Mouse (Mus musculus) kidney, adult 8-10 months (tissue): ENCODE measurements around the gene Pnldc1.

Source experiments
- DNase-seq, 2 experiments: peaks; one replicate each; pipeline ENCODE4 v3.0.0; 2022

The Pnldc1 gene

DNA sequence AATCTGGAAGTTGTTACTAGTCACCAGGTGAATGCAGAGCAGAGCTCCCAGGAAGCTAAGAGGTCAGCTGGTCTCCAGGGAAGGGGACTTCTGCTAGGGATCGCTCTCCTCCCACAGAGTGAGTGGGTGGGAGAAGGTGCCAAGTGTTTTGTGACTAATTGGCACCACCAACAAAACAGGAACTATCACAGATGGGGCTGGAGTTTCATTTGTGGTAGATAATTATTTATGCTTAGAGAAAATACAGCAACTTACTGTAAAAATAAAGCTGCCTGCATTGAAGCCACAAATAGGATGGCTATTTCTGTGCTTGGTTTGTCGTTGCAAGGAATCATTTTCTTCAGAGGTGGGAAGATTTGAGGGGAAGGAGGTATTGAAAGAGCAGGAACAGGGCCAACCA is 56.2 kb downstream of the Pnldc1 start:
- no peak for DNase-seq

DNA sequence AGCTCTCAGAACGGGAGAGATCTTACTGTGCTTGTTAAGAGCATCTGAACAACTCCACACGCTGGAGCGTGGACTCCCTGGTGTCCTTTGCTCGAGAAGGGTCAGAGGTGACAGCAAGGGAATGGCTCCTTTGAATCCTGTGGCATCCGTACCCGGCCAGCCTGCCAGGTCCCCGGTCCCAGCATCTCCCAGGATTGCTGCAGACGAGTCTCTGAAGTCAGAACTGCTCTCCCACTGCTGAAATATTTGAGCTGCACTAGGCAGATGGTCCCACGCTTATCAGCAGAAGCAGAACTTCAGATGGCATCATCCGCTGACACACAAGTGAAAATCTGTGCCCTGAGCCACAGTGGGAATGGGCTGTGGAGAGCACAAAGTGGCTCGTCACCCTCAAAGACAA is 58.3 kb downstream of the Pnldc1 start:
- DNase-seq, result no peak

DNA sequence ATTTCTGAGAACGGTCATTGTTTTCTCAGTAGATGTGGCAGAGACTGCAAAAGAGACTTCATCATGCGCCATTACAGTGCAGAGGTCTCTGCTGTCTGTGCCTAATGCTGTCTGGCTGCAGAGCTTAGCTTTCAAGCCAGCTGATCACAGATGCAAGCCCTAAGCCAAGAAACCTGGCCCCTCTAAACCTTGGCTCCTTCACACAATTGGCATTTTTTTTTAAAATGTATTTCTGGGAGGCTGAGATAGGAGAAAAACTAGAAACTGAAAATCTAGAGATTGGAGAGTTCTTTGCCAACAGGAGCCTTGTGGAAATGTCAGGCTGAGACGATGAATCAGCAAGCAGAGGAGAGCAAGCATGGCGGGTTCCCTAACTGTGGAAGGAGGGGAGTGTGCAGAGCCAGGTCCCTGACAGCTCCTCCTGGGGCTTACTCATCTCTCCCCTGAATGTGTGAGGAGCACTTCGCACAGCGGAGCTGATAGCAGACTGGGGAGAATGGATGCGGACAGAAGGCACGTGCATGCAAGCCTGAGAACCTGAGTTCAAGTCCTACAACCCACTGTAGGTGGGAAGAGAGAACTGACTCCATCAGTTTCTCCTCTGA is 60.1 kb downstream of the Pnldc1 start:
- no peak for DNase-seq

DNA sequence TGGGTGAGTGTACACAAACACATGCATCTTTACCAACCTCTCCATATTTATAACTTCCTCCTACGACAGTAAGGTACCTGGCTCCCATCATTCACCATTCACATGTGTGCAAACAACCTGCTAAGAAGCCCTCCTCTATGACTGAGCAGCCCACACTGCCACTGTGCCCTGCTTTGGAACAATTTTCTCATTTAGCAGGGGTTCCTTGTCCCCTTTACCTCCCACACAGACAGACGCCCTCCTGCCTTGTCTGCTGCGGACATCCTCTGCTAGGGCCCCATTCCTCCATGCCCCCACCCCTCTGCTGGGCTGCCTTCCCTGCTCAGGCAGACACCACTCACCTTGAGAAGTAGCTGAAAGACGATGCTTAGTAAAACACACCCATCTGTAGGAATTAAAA is 62.3 kb downstream of the Pnldc1 start:
- no peak for DNase-seq

DNA sequence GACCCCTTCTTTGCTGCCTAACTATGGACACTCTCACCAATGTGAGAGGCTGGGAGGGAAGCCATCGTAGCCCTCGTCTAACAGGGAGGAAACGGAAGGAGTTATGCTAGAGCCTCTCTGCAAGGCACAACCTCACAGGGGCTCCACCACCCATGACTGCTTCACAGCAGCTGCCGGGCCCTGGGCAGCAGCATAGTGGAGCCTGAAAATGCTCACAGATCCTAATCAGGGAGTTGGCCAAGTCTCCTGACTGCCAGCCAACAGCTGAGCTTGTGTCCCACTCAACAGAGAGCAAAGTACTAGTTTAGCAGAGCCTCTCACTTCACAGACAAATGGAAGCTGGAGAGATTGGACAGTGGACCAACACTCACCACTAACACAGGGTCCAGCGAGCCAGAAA is 63.6 kb downstream of the Pnldc1 start:
- peak; percentile 65 to 70 for DNase-seq

DNA sequence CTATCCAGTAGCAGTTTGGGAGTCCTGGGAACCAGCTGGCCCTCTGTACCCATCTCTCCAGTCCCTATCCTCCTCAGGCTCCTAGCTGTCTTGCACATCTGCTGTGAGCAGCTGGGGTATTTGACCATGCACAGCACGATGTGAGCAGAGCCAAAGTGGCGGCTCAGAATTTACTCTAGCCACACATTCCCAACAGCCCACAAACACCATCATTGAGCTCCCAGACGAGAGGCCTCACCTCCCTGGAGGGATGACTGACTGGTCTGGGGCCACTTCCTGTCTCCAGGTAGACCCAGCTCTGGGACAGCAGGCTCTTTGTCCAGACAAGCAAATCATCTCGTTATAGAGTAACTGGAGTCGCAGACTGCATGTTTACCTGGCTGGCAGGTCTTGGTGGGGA is 64.2 kb downstream of the Pnldc1 start:
- DNase-seq, result no peak

DNA sequence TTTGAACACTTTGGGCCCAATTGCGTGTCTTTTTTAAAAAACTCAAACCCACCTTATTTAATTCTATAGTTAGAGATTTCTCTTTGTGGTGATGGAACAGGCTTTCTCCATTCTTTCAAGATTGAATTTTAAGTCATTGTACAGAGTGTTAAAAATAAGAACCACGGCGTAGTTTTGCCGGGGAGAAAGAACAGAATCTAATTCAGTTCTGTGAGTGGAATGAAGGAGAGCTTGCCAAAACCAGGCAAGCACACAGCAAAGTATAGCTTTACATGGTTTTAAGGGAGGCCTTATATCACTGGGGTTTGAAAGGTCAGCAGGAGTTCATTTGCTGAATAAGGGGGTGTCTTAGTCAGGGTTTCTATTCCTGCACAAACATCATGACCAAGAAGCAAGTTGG is 65.5 kb downstream of the Pnldc1 start:
- no peak for DNase-seq

DNA sequence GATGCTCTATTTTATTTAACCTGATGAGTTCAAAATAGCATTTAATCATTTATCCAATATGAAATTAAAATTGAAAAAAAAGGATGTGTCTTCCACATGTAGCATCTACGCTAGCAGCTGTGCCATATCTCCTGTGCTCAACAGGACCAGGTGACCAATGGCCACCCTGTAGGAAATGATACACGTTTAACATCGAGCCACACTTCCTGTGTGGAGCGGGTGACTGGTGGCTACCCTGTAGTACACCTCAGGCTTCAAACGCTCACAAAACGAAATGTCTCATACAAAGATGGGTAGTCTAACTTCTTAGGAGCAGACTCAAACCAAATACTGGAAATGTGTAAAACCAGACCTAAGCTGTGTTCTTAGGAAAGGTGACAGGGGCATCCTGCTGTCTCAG is 66.2 kb downstream of the Pnldc1 start:
- DNase-seq, result no peak

DNA sequence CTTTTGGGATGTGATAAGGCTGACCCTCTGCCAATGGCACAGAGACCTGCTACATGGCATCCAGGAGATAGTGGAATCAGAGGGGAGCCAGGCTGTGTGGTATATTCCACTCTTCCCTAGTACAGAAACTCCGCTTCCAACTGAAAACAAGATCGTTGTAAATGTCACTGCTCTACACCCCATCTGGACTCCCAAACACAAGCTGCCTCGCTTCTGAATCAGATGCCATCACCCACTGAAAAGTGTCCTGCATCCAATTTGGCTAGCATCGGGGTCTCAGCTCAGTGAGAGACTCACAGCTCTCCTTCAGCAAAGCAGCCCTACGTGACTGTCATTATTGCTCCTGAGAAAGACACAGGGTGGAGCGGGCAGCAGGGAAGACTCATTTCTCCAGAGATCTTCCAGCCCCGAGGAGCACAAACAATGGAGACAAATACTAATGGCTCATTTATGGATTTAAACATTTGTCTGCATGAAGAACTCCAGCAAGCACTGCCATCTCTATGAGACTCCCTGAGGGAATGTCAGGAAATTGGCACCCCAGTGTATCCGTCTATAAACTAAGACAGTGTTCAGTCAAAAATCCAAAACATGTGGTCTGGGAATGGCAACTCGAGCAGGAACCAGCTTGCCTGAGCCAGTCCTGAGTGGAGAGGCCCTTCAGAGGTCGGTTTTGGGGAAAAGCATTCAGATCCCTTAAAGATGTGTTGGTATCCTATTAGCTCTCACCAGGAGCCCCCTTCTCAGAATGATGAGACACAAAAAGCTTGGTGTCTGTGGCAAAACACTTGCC is 70.4 kb downstream of the Pnldc1 start:
- DNase-seq, result no peak
